Mouse (Mus musculus): ENCODE data around the gene Uts2b. TPM values are rescaled to one million over a fixed set of nuclear protein-coding genes. Genes with fewer than 3 reads are reported as not detected.

Gene Uts2b
- total RNA-seq (2023; ENCODE audit: inconsistent age): not detected in 4 replicates

DNA sequence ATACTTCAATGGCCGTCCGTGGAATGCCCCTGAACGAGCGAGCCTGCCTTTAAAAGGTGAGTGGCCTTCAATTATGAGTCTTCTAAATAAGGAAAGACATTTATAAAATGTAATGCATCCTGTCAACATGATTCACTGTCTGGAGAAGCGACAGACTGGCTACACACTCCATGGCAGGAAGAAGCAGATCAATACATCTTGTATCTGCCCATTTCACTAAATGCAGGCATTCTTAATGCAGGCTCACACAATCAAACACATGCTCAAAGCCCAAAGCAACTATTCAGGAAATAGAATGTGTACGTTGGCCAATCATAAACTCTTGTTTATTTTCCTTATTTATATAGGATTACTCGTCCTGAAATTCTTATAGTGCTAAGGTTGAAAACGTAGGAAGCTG is at the start of gene Uts2b:
Uts2b (minus strand) TSS at position 49 of the 400 bp plus-strand sequence.

DNA sequence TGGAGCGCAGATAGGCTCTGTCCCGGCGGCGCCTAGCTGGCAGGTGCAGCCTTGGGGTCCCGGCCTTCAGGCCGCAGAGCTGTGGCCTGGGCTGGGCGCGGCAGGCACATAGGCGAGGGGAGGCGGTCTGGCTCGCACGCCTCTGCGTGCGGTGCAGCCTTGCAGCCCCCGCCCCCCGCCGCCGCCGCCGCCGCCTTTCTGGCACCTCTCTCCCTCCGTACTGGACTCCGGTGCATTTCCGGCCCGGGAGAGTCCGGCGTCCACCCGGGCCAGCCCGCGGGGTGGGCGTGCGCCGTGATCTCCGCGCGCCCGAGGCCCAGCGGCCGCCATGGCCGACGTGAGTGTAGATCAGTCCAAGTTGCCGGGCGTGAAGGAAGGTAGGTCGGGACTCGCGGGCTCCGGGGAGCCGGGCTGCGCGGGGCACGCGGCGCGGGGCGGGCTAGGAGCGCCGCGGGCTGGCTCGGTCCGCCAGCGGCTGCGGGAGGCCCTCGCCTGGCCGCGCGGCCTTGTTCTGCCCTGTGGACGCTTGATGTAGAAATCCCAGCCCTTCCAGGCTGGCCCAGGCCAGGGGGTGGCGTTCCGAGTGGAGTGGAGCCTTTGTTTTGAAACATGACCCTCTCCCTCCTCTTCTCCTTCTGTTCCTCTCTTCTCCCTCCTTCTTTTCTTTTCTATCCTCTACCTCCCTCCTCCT is 18.9 kb upstream of the Uts2b start, which contains the start of gene Ccdc50:
Ccdc50 (plus strand) TSS at position 109 of the 691 bp plus-strand sequence.

DNA sequence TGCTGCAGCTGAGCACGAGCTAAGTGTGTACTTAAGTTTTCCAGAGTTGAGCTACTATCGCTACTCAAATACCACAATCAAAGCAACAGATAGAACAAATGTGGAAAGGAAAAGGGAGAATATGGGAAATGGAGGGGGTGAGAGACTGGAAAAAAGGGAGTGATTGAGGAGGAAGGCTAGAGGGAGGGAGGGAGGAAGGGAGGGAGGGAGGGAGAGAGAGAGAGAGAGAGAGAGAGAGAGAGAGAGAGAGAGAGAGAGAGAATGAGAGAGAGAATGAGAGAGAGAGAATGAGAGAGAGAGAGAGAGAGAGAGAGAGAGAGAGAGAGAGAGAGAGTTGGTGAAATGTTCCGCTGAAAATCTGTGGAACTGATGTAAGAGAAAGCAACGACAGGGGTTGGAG is 62.9 kb downstream of the Uts2b start, which contains the start of gene Ostn:
Ostn (plus strand) TSS at position 301 of the 400 bp plus-strand sequence.

Other genes with a start within 250 kb of the Uts2b start
- not detected in 4 replicates for gene Ostn, start 62.8 kb downstream of the Uts2b start, total RNA-seq (2023; ENCODE audit: inconsistent age)
- 101 to 137 TPM (median 128 TPM) in 4 replicates for gene Ccdc50, start 18.6 kb upstream of the Uts2b start, total RNA-seq (2023; ENCODE audit: inconsistent age)